Mouse (Mus musculus) right cerebral cortex, adult 2 months (tissue): Measurements from ENCODE around the gene Zbtb46.

Experiments used
- DNase-seq, 2 experiments: peaks; one replicate each; pipeline ENCODE4 v3.0.0; 2021 to 2022; ENCODE audit warnings: low spot score in 2 of 2

Zbtb46 gene

GRCm38 (mm10) chr2:181465423-181465822 lies 6.2 kb upstream of the Zbtb46 start:
- DNase-seq = no peak

GRCm38 (mm10) chr2:181463008-181463738 lies 3.9 kb upstream of the Zbtb46 start:
- DNase-seq = peak; percentile 50 to 53

- no peak for DNase-seq
Measured at GRCm38 (mm10) chr2:181462604-181463003, 3.4 kb upstream of the Zbtb46 start.

GRCm38 (mm10) chr2:181461536-181462100 lies 2.4 kb upstream of the Zbtb46 start:
- no peak for DNase-seq

- DNase-seq = peak; percentile 30 to 35
Measured at GRCm38 (mm10) chr2:181459673-181460621, 721 bp upstream of the Zbtb46 start.

GRCm38 (mm10) chr2:181458411-181459152 lies 644 bp downstream of the Zbtb46 start:
- DNase-seq = peak; percentile 14 to 23

GRCm38 (mm10) chr2:181457831-181458230 lies 1.4 kb downstream of the Zbtb46 start:
- peak in 1 of 2 experiments; percentile 56 for DNase-seq

GRCm38 (mm10) chr2:181455899-181456298 lies 3.3 kb downstream of the Zbtb46 start:
- no peak for DNase-seq

- DNase-seq = no peak
Measured at GRCm38 (mm10) chr2:181453274-181453673, 6.0 kb downstream of the Zbtb46 start.

GRCm38 (mm10) chr2:181452181-181452580 lies 7.0 kb downstream of the Zbtb46 start:
- DNase-seq = no peak

- no peak for DNase-seq
Measured at GRCm38 (mm10) chr2:181443016-181443415, 16.2 kb downstream of the Zbtb46 start.

- DNase-seq = no peak
Measured at GRCm38 (mm10) chr2:181438176-181438575, 21.1 kb downstream of the Zbtb46 start.

GRCm38 (mm10) chr2:181436246-181436645 lies 23.0 kb downstream of the Zbtb46 start:
- DNase-seq = no peak

GRCm38 (mm10) chr2:181423834-181424233 lies 35.4 kb downstream of the Zbtb46 start:
- no peak for DNase-seq

- no peak for DNase-seq
Measured at GRCm38 (mm10) chr2:181420903-181421638, 38.2 kb downstream of the Zbtb46 start.

GRCm38 (mm10) chr2:181420426-181420825 lies 38.8 kb downstream of the Zbtb46 start:
- DNase-seq = peak; percentile 68 to 77

- no peak for DNase-seq
Measured at GRCm38 (mm10) chr2:181419359-181419758, 39.9 kb downstream of the Zbtb46 start.

- no peak for DNase-seq
Measured at GRCm38 (mm10) chr2:181415945-181416344, 43.3 kb downstream of the Zbtb46 start.

GRCm38 (mm10) chr2:181413141-181413540 lies 46.1 kb downstream of the Zbtb46 start:
- no peak for DNase-seq

- DNase-seq = peak; percentile 70
Measured at GRCm38 (mm10) chr2:181410760-181411473, 48.3 kb downstream of the Zbtb46 start.
